Mouse (Mus musculus) lung, adult 2 months (tissue): Measurements from ENCODE around the gene Nav2.

ENCODE experiments used
- CTCF ChIP-seq: fragments of 200-500 bp; IDR thresholded peaks from 2 replicates; pipeline ENCODE4 v1.5.1; 2011; ENCODE audit warnings: mild to moderate bottlenecking, low read length, control low read depth; ENCODE audit not compliant: insufficient read depth
- POLR2A ChIP-seq: fragments of 200-500 bp; IDR thresholded peaks from 2 replicates; pipeline ENCODE4 v1.6.1; 2011; ENCODE audit warnings: low read depth, mild to moderate bottlenecking, control low read depth, low read length, borderline replicate concordance; ENCODE audit errors: extremely low read depth

DNA sequence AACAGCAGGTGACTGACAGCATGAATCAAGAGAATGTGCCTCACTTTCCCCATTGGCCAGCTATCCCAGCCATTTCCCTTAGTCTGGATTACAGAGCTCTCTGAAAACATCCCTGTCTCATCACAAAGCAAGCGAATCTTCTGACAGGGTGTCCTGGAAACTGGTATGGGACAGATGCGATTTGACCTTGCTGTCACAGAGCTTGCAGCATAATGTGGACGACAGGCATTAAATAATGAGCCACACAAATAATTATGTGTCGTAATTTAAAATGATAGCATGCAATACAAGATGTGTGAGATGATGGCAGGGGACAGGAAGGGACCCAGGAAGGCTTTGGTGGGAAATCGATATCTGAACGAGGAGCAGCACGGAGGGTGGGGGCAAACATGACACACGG is 131.6 kb downstream of the Nav2 start:
- TF ChIP-seq CTCF (no peak), POLR2A (no peak)
